Mouse (Mus musculus) megakaryocyte-erythroid progenitor cell, adult 5 weeks (primary cell): Measurements from ENCODE around the gene Flot1. TPM values are rescaled to one million over a fixed set of nuclear protein-coding genes. Genes with fewer than 3 reads are reported as not detected.

Source experiments
- polyA plus RNA-seq: library from polyadenylated mRNA; stranded (reverse); fragments of >175 nt; gene quantifications from 2 replicates; pipeline ENCODE4 v1.2.3, GENCODE M21; 2012

Flot1 gene
- polyA plus RNA-seq: 86.8 and 112 TPM in 2 replicates

GRCm38 (mm10) chr17:35822964-35823937 lies at the start of gene Flot1:
Gene Flot1, plus strand, starts transcription at chr17:35823230.

DNA sequence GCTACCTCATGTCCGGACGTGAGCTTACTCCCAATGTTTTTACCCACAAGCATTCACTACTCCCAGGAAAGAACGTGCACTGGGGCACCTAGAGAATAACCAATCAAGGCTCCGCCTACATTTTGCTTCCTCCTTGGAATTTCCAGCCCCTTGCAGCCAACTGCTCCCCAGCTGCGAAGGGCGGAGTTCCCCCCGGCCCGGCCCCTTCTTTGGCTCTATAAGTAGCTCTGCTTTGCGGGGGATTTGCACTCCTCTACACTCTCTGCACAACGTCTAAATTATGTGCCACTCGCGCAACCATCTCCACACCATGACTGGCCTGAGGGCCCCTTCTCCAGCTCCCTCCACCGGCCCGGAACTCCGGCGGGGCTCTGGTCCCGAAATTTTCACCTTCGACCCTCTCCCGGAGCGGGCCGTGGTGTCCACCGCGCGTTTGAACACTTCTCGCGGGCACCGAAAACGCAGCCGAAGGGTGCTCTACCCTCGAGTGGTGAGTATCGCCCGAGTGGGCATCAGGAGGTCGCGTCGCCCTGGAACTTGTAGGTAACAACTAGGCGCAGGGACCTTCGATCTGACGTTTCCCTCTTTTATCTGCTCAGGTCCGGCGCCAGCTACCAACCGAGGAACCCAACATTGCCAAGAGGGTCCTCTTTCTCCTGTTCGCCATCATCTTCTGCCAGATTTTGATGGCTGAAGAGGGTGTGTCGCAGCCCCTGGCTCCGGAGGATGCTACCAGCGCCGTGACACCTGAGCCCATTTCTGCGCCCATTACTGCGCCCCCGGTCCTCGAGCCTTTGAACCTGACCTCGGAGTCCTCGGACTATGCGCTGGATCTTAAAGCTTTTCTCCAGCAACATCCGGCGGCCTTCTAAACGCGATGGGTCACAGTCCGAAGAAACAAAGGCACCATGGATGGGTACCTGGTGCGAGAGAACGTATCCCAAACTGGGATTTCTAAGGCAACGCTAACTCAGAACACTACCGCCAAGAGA lies 1.3 kb upstream of the Flot1 start, which contains the start of gene Ier3:
Gene Ier3 (plus strand): TSS at position 246 of the 992 bp plus-strand sequence.

GRCm38 (mm10) chr17:35838122-35838544 lies 15.1 kb downstream of the Flot1 start, which contains the start of gene Tubb5:
Gene Tubb5, minus strand, starts transcription at chr17:35838306.

GRCm38 (mm10) chr17:35841076-35841950 lies 18.3 kb downstream of the Flot1 start, which contains the start of gene Mdc1:
Gene Mdc1, plus strand, starts transcription at chr17:35841515.

GRCm38 (mm10) chr17:35861198-35861857 lies 38.3 kb downstream of the Flot1 start, which contains the start of gene Nrm:
Gene Nrm, plus strand, starts transcription at chr17:35861318.

DNA sequence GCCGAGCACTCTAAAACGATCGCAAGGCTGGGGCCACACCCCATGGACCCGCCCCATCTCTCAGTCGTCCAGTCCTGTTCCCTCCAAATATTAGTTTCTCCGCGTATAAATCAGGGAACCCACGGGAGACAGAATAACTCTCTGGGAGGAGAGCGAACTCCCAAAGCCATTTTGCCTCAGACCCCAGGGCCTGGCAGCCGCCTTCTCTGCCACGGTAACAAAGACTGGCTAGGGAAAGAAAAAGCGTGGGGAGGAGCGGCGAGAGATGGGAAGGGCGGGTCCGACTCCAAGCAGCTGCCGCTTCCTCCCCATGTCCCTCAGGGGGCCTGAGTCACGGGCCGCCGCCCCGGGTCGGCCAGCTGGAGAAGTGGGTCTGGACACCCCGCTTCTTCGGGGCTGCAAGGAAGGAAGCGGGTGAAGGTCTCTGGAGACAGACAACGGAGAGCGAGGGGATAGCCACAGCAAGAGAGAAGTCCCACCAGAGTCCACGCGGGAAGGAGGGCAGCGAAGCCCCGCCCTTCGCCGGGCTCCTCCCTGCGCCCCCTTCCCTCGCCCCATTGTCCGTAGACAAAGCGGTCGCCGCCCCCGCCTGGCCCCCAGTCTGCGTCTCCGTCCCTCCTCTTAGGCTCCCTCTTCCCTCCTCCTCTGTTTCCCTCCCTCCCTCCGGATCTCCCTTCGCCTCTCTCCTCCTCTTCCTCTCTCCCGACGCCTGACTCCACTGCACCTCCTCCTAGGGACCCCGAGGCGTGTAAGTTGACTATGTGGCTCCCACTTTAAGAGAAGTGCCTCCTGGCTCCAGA lies 42.7 kb downstream of the Flot1 start, which contains the start of gene Ppp1r18:
Gene Ppp1r18 (plus strand): TSS at position 113 of the 800 bp plus-strand sequence.

GRCm38 (mm10) chr17:35879245-35880057 lies 56.4 kb downstream of the Flot1 start, which contains the start of gene Dhx16:
Gene Dhx16, plus strand, starts transcription at chr17:35879819.

Other genes starting within 250 kb of the Flot1 start
- not detected in 2 replicates for gene Sfta2, start 221.7 kb upstream of the Flot1 start, polyA plus RNA-seq
- not detected in 2 replicates for gene Gm9573, start 196.6 kb upstream of the Flot1 start, polyA plus RNA-seq
- gene Mucl3, start 179.5 kb upstream of the Flot1 start, polyA plus RNA-seq: not detected in 2 replicates
- 112 TPM in 2 replicates for gene Vars2, start 155.6 kb upstream of the Flot1 start, polyA plus RNA-seq
- 41.9 and 44.9 TPM in 2 replicates for gene Gtf2h4, start 149.5 kb upstream of the Flot1 start, polyA plus RNA-seq
- 0.49 and 0.79 TPM in 2 replicates for gene Ddr1, start 118.6 kb upstream of the Flot1 start, polyA plus RNA-seq
- 131 and 159 TPM in 2 replicates for gene Ier3, start 1.5 kb upstream of the Flot1 start, polyA plus RNA-seq
- 310 and 318 TPM in 2 replicates for gene Tubb5, start 15.1 kb downstream of the Flot1 start, polyA plus RNA-seq
- 20.6 and 21.4 TPM in 2 replicates for gene Mdc1, start 18.3 kb downstream of the Flot1 start, polyA plus RNA-seq
- 36.4 and 39.2 TPM in 2 replicates for gene Nrm, start 38.1 kb downstream of the Flot1 start, polyA plus RNA-seq
- 108 and 116 TPM in 2 replicates for gene Ppp1r18, start 42.4 kb downstream of the Flot1 start, polyA plus RNA-seq
- gene Dhx16, start 56.6 kb downstream of the Flot1 start, polyA plus RNA-seq: 55.5 and 78.6 TPM in 2 replicates
- gene 2310061I04Rik, start 74.2 kb downstream of the Flot1 start, polyA plus RNA-seq: 115 and 120 TPM in 2 replicates
- 20.1 and 28.3 TPM in 2 replicates for gene Atat1, start 86.8 kb downstream of the Flot1 start, polyA plus RNA-seq
- 7.6 and 13.3 TPM in 2 replicates for gene Mrps18b, start 93.2 kb downstream of the Flot1 start, polyA plus RNA-seq
- gene Ppp1r10, start 93.2 kb downstream of the Flot1 start, polyA plus RNA-seq: 37.9 and 38.9 TPM in 2 replicates
- 147 and 199 TPM in 2 replicates for gene Abcf1, start 146.5 kb downstream of the Flot1 start, polyA plus RNA-seq
- gene Gnl1, start 156.6 kb downstream of the Flot1 start, polyA plus RNA-seq: 103 and 140 TPM in 2 replicates
- gene Prr3, start 157.0 kb downstream of the Flot1 start, polyA plus RNA-seq: 43.9 and 60.7 TPM in 2 replicates
- gene H2-T24, start 197.3 kb downstream of the Flot1 start, polyA plus RNA-seq: 0.94 and 2.0 TPM in 2 replicates
- 172 and 205 TPM in 2 replicates for gene H2-T23, start 209.6 kb downstream of the Flot1 start, polyA plus RNA-seq
- 22.4 and 24.0 TPM in 2 replicates for gene H2-T22, start 219.5 kb downstream of the Flot1 start, polyA plus RNA-seq
- 0.03 TPM in 1 of 2 replicates, not detected in the other for gene Gm6034, start 219.7 kb downstream of the Flot1 start, polyA plus RNA-seq
- 0.09 TPM in 1 of 2 replicates, not detected in the other for gene Gm11127, start 235.1 kb downstream of the Flot1 start, polyA plus RNA-seq